Mouse (Mus musculus) left cerebral cortex, adult 8-10 months (tissue): ENCODE measurements at regions not wholly inside any gene's neighbourhood (a gene's known extent, or its start where the extent isn't known, plus 50 kb on each side); places are given as distances from the start of the nearest gene placed in this dataset.
"Not testable (repeated sequence)": the region's sequence is repeated elsewhere in the genome, so short reads cannot be mapped to it uniquely, and the experiment has no call there.

ENCODE experiments used
- DNase-seq, 2 experiments: peaks; one replicate each; pipeline ENCODE4 v3.0.0; 2022; ENCODE audit warnings: low spot score in 2 of 2

GRCm38 (mm10) chr6:68977959-68978358 lies 1442.4 kb upstream of the Tacstd2 start:
- DNase-seq, result no peak

GRCm38 (mm10) chr6:68964012-68964411 lies 1428.4 kb upstream of the Tacstd2 start:
- no peak for DNase-seq

- not testable (repeated sequence) for DNase-seq
These were observed 1402.5 kb upstream of the Tacstd2 start for GRCm38 (mm10) chr6:68938104-68938503.

GRCm38 (mm10) chr6:68931860-68932259 lies 1396.3 kb upstream of the Tacstd2 start:
- not testable (repeated sequence) for DNase-seq

GRCm38 (mm10) chr6:68915536-68915935 lies 1379.9 kb upstream of the Tacstd2 start:
- no peak for DNase-seq

- no peak for DNase-seq
These were observed 1348.5 kb upstream of the Tacstd2 start for GRCm38 (mm10) chr6:68884130-68884529.

- DNase-seq, result not testable (repeated sequence)
These were observed 1317.2 kb upstream of the Tacstd2 start for GRCm38 (mm10) chr6:68852761-68853160.

GRCm38 (mm10) chr6:68852286-68852685 lies 1316.7 kb upstream of the Tacstd2 start:
- DNase-seq, result no peak

GRCm38 (mm10) chr6:68835186-68835585 lies 1299.6 kb upstream of the Tacstd2 start:
- DNase-seq, result no peak

- DNase-seq, result no peak
These were observed 1299.0 kb upstream of the Tacstd2 start for GRCm38 (mm10) chr6:68834633-68835032.

GRCm38 (mm10) chr6:68828460-68828859 lies 1292.9 kb upstream of the Tacstd2 start:
- DNase-seq, result not testable (repeated sequence)

- DNase-seq, result no peak
These were observed 1277.8 kb upstream of the Tacstd2 start for GRCm38 (mm10) chr6:68813346-68813745.

GRCm38 (mm10) chr6:68799205-68799604 lies 1263.6 kb upstream of the Tacstd2 start:
- not testable (repeated sequence) for DNase-seq

GRCm38 (mm10) chr6:68771507-68771906 lies 1235.9 kb upstream of the Tacstd2 start:
- DNase-seq, result no peak

GRCm38 (mm10) chr6:68750451-68750850 lies 1214.9 kb upstream of the Tacstd2 start:
- no peak for DNase-seq

- DNase-seq, result no peak
These were observed 1214.1 kb upstream of the Tacstd2 start for GRCm38 (mm10) chr6:68749699-68750098.

- DNase-seq, result no peak
These were observed 1203.0 kb upstream of the Tacstd2 start for GRCm38 (mm10) chr6:68738573-68738972.

GRCm38 (mm10) chr6:68736647-68737046 lies 1201.1 kb upstream of the Tacstd2 start:
- no peak for DNase-seq

GRCm38 (mm10) chr6:68736068-68736467 lies 1200.5 kb upstream of the Tacstd2 start:
- no peak for DNase-seq

- DNase-seq, result not testable (repeated sequence)
These were observed 1175.5 kb upstream of the Tacstd2 start for GRCm38 (mm10) chr6:68711084-68711483.

- not testable (repeated sequence) for DNase-seq
These were observed 1168.8 kb upstream of the Tacstd2 start for GRCm38 (mm10) chr6:68704291-68704800.

- DNase-seq, result not testable (repeated sequence)
These were observed 1145.2 kb upstream of the Tacstd2 start for GRCm38 (mm10) chr6:68680792-68681110.

- no peak for DNase-seq
These were observed 1144.6 kb upstream of the Tacstd2 start for GRCm38 (mm10) chr6:68680099-68680791.
